Mouse (Mus musculus): ENCODE measurements around the gene Gpx4.

GRCm38 (mm10) chr10:80017361-80017760 is 29.6 kb upstream of the Gpx4 start:
- TF ChIP-seq CTCF (IDR thresholded peaks at IDR 0.05; ENCODE audit: extremely low read depth, insufficient read depth, low read length) (no peak), POLR2A (IDR thresholded peaks at IDR 0.05; ENCODE audit: extremely low read depth, insufficient read depth, low read length) (no peak)

Measured in cortical plate, adult 2 months (tissue).